Mouse (Mus musculus) right cerebral cortex, postnatal 14 days (tissue): ENCODE data around the gene Tbc1d16.

Experiments used
- DNase-seq: peaks from one replicate; pipeline ENCODE4 v3.0.0; 2022

Tbc1d16 gene

GRCm38 (mm10) chr11:119165995-119166394, 62.3 kb downstream of the Tbc1d16 start:
- DNase-seq, result no peak

- no peak for DNase-seq
Measured at GRCm38 (mm10) chr11:119164375-119164774, 63.9 kb downstream of the Tbc1d16 start.

- DNase-seq, result no peak
Measured at GRCm38 (mm10) chr11:119163734-119163992, 64.6 kb downstream of the Tbc1d16 start.

GRCm38 (mm10) chr11:119162959-119163733, 65.2 kb downstream of the Tbc1d16 start:
- no peak for DNase-seq

- DNase-seq, result no peak
Measured at GRCm38 (mm10) chr11:119161665-119162064, 66.6 kb downstream of the Tbc1d16 start.

- no peak for DNase-seq
Measured at GRCm38 (mm10) chr11:119160050-119160449, 68.2 kb downstream of the Tbc1d16 start.

- no peak for DNase-seq
Measured at GRCm38 (mm10) chr11:119159496-119159895, 68.8 kb downstream of the Tbc1d16 start.

GRCm38 (mm10) chr11:119157377-119158189, 70.7 kb downstream of the Tbc1d16 start:
- DNase-seq, result no peak

- no peak for DNase-seq
Measured at GRCm38 (mm10) chr11:119156481-119157254, 71.6 kb downstream of the Tbc1d16 start.

- DNase-seq, result no peak
Measured at GRCm38 (mm10) chr11:119155638-119156480, 72.4 kb downstream of the Tbc1d16 start.

- no peak for DNase-seq
Measured at GRCm38 (mm10) chr11:119152321-119152831, 75.9 kb downstream of the Tbc1d16 start.

GRCm38 (mm10) chr11:119151073-119151607, 77.2 kb downstream of the Tbc1d16 start:
- no peak for DNase-seq

- no peak for DNase-seq
Measured at GRCm38 (mm10) chr11:119150442-119150841, 77.9 kb downstream of the Tbc1d16 start.

- DNase-seq, result no peak
Measured at GRCm38 (mm10) chr11:119148829-119149228, 79.5 kb downstream of the Tbc1d16 start.

- DNase-seq, result no peak
Measured at GRCm38 (mm10) chr11:119147153-119147552, 81.1 kb downstream of the Tbc1d16 start.

- no peak for DNase-seq
Measured at GRCm38 (mm10) chr11:119146140-119146539, 82.2 kb downstream of the Tbc1d16 start.

- DNase-seq, result no peak
Measured at GRCm38 (mm10) chr11:119144801-119145475, 83.4 kb downstream of the Tbc1d16 start.

- no peak for DNase-seq
Measured at GRCm38 (mm10) chr11:119143376-119144002, 84.8 kb downstream of the Tbc1d16 start.

GRCm38 (mm10) chr11:119142615-119143014, 85.7 kb downstream of the Tbc1d16 start:
- no peak for DNase-seq

- no peak for DNase-seq
Measured at GRCm38 (mm10) chr11:119139026-119139425, 89.3 kb downstream of the Tbc1d16 start.

- DNase-seq, result no peak
Measured at GRCm38 (mm10) chr11:119138205-119138604, 90.1 kb downstream of the Tbc1d16 start.
